Mouse (Mus musculus) CH12.LX (cell line): ENCODE results near the gene Mlxipl. TPM values are rescaled to one million over a fixed set of nuclear protein-coding genes. Genes with fewer than 3 reads are reported as not detected.
A peak's percentile ranks its signal among the peaks of the same experiment; 100 is the strongest.

Source experiments
- DNase-seq: peaks from one replicate; pipeline ENCODE4 v3.0.0-alpha.2; 2013; ENCODE audit errors: extremely low read depth
- H3K27ac ChIP-seq: 2 replicates; pipeline ENCODE4 v1.5.1; 2012; ENCODE audit warnings: low read depth, mild to moderate bottlenecking, control low read depth, moderate library complexity; ENCODE audit not compliant: insufficient read depth
- H3K27me3 ChIP-seq: replicated peaks from 2 replicates; pipeline ENCODE3; 2012; ENCODE audit warnings: inconsistent platforms
- H3K36me3 ChIP-seq, 2 experiments: replicated peaks in 1 of 2; 2 replicates each; pipeline versions ENCODE3 to v1.6.1; 2012; ENCODE audit warnings: inconsistent platforms in 1 of 2, low read length in 1 of 2, mild to moderate bottlenecking in 1 of 2, mixed read lengths in 1 of 2, moderate library complexity in 1 of 2; ENCODE audit not compliant: control insufficient read depth in 1 of 2, insufficient read depth in 1 of 2
- H3K4me1 ChIP-seq, 2 experiments: 2 replicates each; pipeline ENCODE4 v1.6.1; 2012; ENCODE audit warnings: inconsistent platforms in 1 of 2, moderate library complexity in 1 of 2; ENCODE audit not compliant: insufficient read depth in 2 of 2, control insufficient read depth in 1 of 2
- H3K4me2 ChIP-seq: 2 replicates; pipeline ENCODE4 v1.6.1; 2012; ENCODE audit warnings: low read depth, mild to moderate bottlenecking, control low read depth; ENCODE audit not compliant: poor library complexity, insufficient read depth, severe bottlenecking
- H3K4me3 ChIP-seq, 3 experiments: fragments of 150-350 bp in 1 of 3; sonication (generic) in 1 of 3; replicated peaks in 1 of 3; 2 replicates each; pipeline versions ENCODE3 to v1.5.1; 2011 to 2012; ENCODE audit warnings: low read depth in 2 of 3, low read length in 2 of 3, mild to moderate bottlenecking in 2 of 3, moderate library complexity in 2 of 3, control low read depth in 1 of 3, improper control_type of control experiment in 1 of 3, inconsistent platforms in 1 of 3, mixed read lengths in 1 of 3; ENCODE audit not compliant: poor library complexity in 1 of 3
- H3K79me2 ChIP-seq: replicated peaks from 2 replicates; pipeline ENCODE4 v1.6.1; 2012; ENCODE audit warnings: mild to moderate bottlenecking, moderate library complexity; ENCODE audit not compliant: control insufficient read depth, poor library complexity, insufficient read depth, severe bottlenecking; ENCODE audit errors: extremely low read depth
- H3K9ac ChIP-seq: 2 replicates; pipeline ENCODE4 v1.6.1; 2012; ENCODE audit warnings: low read depth, mild to moderate bottlenecking, control low read depth, moderate library complexity; ENCODE audit not compliant: insufficient read depth
- H3K9me3 ChIP-seq: replicated peaks from 2 replicates; pipeline ENCODE3; 2012; ENCODE audit warnings: low read length, inconsistent platforms, mixed read lengths
- BHLHE40 ChIP-seq: IDR thresholded peaks from 2 replicates; pipeline ENCODE4 v1.6.1; 2011; ENCODE audit warnings: mild to moderate bottlenecking, low read depth, low read length, improper control_type of control experiment
- CHD1 ChIP-seq: IDR thresholded peaks from 2 replicates; pipeline ENCODE4 v1.6.1; 2012; ENCODE audit warnings: low read depth, low read length, improper control_type of control experiment, inconsistent platforms
- CHD2 ChIP-seq: IDR thresholded peaks from 2 replicates; pipeline ENCODE4 v1.6.1; 2011; ENCODE audit warnings: low read length, improper control_type of control experiment
- CTCF ChIP-seq, 2 experiments: IDR thresholded peaks in 1 of 2; conservative IDR thresholded peaks in 1 of 2; 2 replicates each; pipeline ENCODE4 v1.5.1; 2011 to 2012; ENCODE audit warnings: low read depth in 2 of 2, low read length in 2 of 2, improper control_type of control experiment in 1 of 2, inconsistent platforms in 1 of 2, mild to moderate bottlenecking in 1 of 2, moderate library complexity in 1 of 2
- E2F4 ChIP-seq: IDR thresholded peaks from 2 replicates; pipeline ENCODE4 v1.6.1; 2011; ENCODE audit warnings: low read depth, low read length, improper control_type of control experiment; ENCODE audit not compliant: insufficient replicate concordance
- EP300 ChIP-seq: IDR thresholded peaks from 2 replicates; pipeline ENCODE4 v1.6.1; 2011; ENCODE audit warnings: low read length, improper control_type of control experiment
- ETS1 ChIP-seq: conservative IDR thresholded peaks from 2 replicates; pipeline ENCODE4 v1.6.1; 2012; ENCODE audit warnings: low read depth, mild to moderate bottlenecking, inconsistent platforms, low read length, improper control_type of control experiment, moderate library complexity
- GABPA ChIP-seq: IDR thresholded peaks from 2 replicates; pipeline ENCODE4 v1.6.1; 2012; ENCODE audit warnings: low read depth, low read length, improper control_type of control experiment, inconsistent platforms; ENCODE audit not compliant: insufficient replicate concordance
- HCFC1 ChIP-seq: IDR thresholded peaks from 2 replicates; pipeline ENCODE4 v1.6.1; 2012; ENCODE audit warnings: low read depth, mild to moderate bottlenecking, inconsistent platforms, low read length, improper control_type of control experiment
- IRF4 ChIP-seq: IDR thresholded peaks from 2 replicates; pipeline ENCODE4 v1.6.1; 2014; ENCODE audit warnings: low read depth, mild to moderate bottlenecking, inconsistent platforms, low read length, improper control_type of control experiment
- MAX ChIP-seq: IDR thresholded peaks from 2 replicates; pipeline ENCODE4 v1.6.1; 2011; ENCODE audit warnings: low read length, improper control_type of control experiment
- MEF2A ChIP-seq: IDR thresholded peaks from 2 replicates; pipeline ENCODE4 v1.6.1; 2014; ENCODE audit warnings: low read depth, mild to moderate bottlenecking, inconsistent platforms, low read length, improper control_type of control experiment, borderline replicate concordance
- MXI1 ChIP-seq: IDR thresholded peaks from 2 replicates; pipeline ENCODE4 v1.6.1; 2011; ENCODE audit warnings: mild to moderate bottlenecking, low read depth, low read length, improper control_type of control experiment
- MYC ChIP-seq: IDR thresholded peaks from 2 replicates; pipeline ENCODE4 v1.6.1; 2011; ENCODE audit warnings: low read depth, mild to moderate bottlenecking, improper control_type of control experiment, low read length
- NELFE ChIP-seq: IDR thresholded peaks from 2 replicates; pipeline ENCODE4 v1.6.1; 2011; ENCODE audit warnings: low read depth, low read length, improper control_type of control experiment
- NRF1 ChIP-seq: IDR thresholded peaks from 2 replicates; pipeline ENCODE4 v1.6.1; 2014; ENCODE audit warnings: low read depth, mild to moderate bottlenecking, inconsistent platforms, low read length, improper control_type of control experiment, moderate library complexity
- PAX5 ChIP-seq: IDR thresholded peaks from 2 replicates; pipeline ENCODE4 v1.6.1; 2012; ENCODE audit warnings: low read length, inconsistent platforms, mixed read lengths
- POLR2A ChIP-seq: IDR thresholded peaks from 2 replicates; pipeline ENCODE4 v1.6.1; 2011; ENCODE audit warnings: low read depth, mild to moderate bottlenecking, improper control_type of control experiment, low read length
- POLR2AphosphoS2 ChIP-seq: IDR thresholded peaks from 2 replicates; pipeline ENCODE4 v1.6.1; 2011; ENCODE audit warnings: low read depth, low read length, improper control_type of control experiment
- RAD21 ChIP-seq: IDR thresholded peaks from 2 replicates; pipeline ENCODE4 v1.6.1; 2011; ENCODE audit warnings: low read depth, mild to moderate bottlenecking, low read length, improper control_type of control experiment, moderate library complexity
- RCOR1 ChIP-seq: conservative IDR thresholded peaks from 2 replicates; pipeline ENCODE4 v1.6.1; 2012; ENCODE audit warnings: low read depth, mild to moderate bottlenecking, inconsistent platforms, low read length, improper control_type of control experiment
- SIN3A ChIP-seq: IDR thresholded peaks from 2 replicates; pipeline ENCODE4 v1.6.1; 2012; ENCODE audit warnings: low read length, improper control_type of control experiment, inconsistent platforms
- SMC3 ChIP-seq: IDR thresholded peaks from 2 replicates; pipeline ENCODE4 v1.6.1; 2011; ENCODE audit warnings: low read depth, low read length, improper control_type of control experiment
- TCF12 ChIP-seq: IDR thresholded peaks from 2 replicates; pipeline ENCODE4 v1.6.1; 2014; ENCODE audit warnings: low read depth, mild to moderate bottlenecking, inconsistent platforms, low read length, improper control_type of control experiment
- UBTF ChIP-seq: IDR thresholded peaks from 2 replicates; pipeline ENCODE4 v1.6.1; 2012; ENCODE audit warnings: low read depth, mild to moderate bottlenecking, inconsistent platforms, low read length, improper control_type of control experiment, moderate library complexity
- USF2 ChIP-seq: conservative IDR thresholded peaks from 2 replicates; pipeline ENCODE4 v1.6.1; 2011; ENCODE audit warnings: low read depth, low read length, improper control_type of control experiment
- ZC3H11A ChIP-seq: IDR thresholded peaks from 2 replicates; pipeline ENCODE4 v1.6.1; 2012; ENCODE audit warnings: low read depth, mild to moderate bottlenecking, inconsistent platforms, low read length, improper control_type of control experiment
- ZMIZ1 ChIP-seq: IDR thresholded peaks from 2 replicates; pipeline ENCODE4 v1.6.1; 2012; ENCODE audit warnings: low read depth, mild to moderate bottlenecking, inconsistent platforms, low read length, improper control_type of control experiment
- ZNF384 ChIP-seq: IDR thresholded peaks from 2 replicates; pipeline ENCODE4 v1.6.1; 2012; ENCODE audit warnings: low read depth, low read length, improper control_type of control experiment, inconsistent platforms
- dilution Hi-C: fragments of 300-500 bp; cut with MboI; formaldehyde crosslinking; loops from 2 replicates; pipeline ENCODE4 v1.14.3; 2020; ENCODE audit warnings: low sequenced_read_pairs; ENCODE audit not compliant: extremely low pct_unique_long_range_greater_than_20kb, extremely low pct_ligation_motif_present
- in situ Hi-C: fragments of 300-500 bp; cut with MboI; formaldehyde crosslinking; loops from 3 replicates; pipeline ENCODE4 v1.14.3; 2019; ENCODE audit warnings: low sequenced_read_pairs, low pct_ligation_motif_present, low pct_unique_long_range_greater_than_20kb, mixed read lengths
- polyA plus RNA-seq: library from polyadenylated mRNA; unstranded; fragments of >175 nt; gene quantifications from 2 replicates; pipeline ENCODE4 v1.2.1, GENCODE M21; 2012; ENCODE audit warnings: low read depth; ENCODE audit not compliant: insufficient read length
- total RNA-seq, 2 experiments: library from RNA; depleted of rRNA; stranded (reverse); fragments of 300-350 nt in 1 of 2; fragments of >200 nt in 1 of 2; gene quantifications; 2 replicates each; pipeline ENCODE4 v1.2.3; 2012 to 2014

The Mlxipl gene
- total and polyA plus RNA-seq, 3 experiments: not detected

DNA sequence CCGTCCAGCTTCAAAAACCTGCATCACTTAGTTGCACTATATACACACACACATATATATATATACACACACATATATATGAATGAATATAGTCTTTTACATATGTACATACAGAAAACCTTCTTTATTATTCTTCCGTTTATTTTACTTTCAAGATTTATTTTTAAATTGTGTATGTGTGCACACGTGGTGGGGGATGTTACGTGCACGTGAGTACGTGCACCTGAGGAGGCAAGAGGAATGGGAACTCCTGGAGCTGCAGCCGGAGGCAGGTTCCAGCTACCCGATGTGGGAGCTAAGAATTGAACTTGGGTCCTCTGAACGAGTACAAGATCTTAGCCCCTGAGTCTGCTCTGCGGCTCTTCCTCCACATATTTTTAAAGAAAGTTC lies 96.5 kb downstream of the Mlxipl start:
- H3K27ac ChIP-seq: peak overlapping the region; percentile 82
- peak overlapping the region; percentile 89 for H3K9ac ChIP-seq
- peaks cover 40% of the 10 kb centered on the region for H3K79me2 ChIP-seq
- no peak for DNase-seq
- dilution Hi-C loops: no loop called here
- peaks cover 10 to 24% of the 10 kb centered on the region in 2 experiments for H3K36me3 ChIP-seq
- H3K9me3 ChIP-seq: peaks cover 6% of the 10 kb centered on the region
- 0 out of 2 replicates have a peak, but pooled peaks have one; percentile 6 for TF ChIP-seq USF2
- no peak for TF ChIP-seq TCF12
- no peak for TF ChIP-seq RCOR1
- no peak for TF ChIP-seq MEF2A
- no peak for TF ChIP-seq MXI1
- no peak; the same call in 1 of the 2 replicates for TF ChIP-seq MYC
- peak; percentile 95 for TF ChIP-seq BHLHE40
- no peak for TF ChIP-seq CHD2
- TF ChIP-seq, all 38 proteins: peak for 2
- H3K4me2 ChIP-seq: peak overlapping the region; percentile 91
- H3K4me3 ChIP-seq: peak overlapping the region; percentile 45 to 97 (median 56)
- peaks cover 0 to 41% of the 10 kb centered on the region in 2 experiments; a peak in 2 of 4 replicates for H3K4me1 ChIP-seq
- no peaks in the 10 kb centered on the region for H3K27me3 ChIP-seq
- in situ Hi-C loops: no loop called here

DNA sequence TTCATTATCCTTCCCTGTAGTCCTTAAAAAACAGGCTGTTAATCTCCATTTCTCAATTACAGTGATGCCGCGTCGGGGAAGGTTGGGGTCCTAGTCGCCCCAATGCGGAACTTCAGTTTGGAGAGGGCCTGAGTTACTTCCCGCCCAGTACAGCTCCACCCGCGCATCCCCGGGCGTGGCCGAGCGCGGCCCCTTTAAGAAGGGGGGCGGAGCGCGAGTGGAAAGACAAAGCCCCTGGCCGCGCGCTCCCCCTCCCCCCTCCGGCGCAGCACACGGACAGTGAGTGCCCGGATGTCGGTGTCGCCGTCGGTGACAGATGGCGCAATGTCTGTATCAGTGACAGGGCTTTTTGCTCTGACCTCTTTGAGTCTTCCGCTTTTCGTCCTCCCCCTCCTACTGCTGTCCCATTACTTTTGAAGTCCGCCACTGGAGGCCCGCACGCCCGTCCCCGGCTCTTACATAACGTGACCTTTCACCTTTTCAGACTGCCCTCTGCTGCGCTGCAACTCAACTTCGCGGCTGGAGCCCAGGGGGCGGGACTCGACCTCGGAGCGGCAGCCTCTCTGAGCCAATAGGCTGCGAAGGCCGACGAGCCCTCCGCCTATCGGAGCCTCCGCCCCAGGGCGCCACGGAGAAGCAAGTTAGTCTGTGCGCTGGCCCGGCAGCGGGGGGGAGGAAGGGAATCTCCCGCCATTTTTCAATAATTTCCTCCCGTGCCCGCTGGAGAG lies 97.1 kb downstream of the Mlxipl start, which contains the start of gene Baz1b:
Baz1b (plus strand) TSS at position 644 of the 728 bp plus-strand sequence.
- Histone ChIP-seq H3K36me3 (peaks cover 7 to 22% of the 10 kb centered on the region in 2 experiments), H3K9ac (peak within 1 kb of the TSS; percentile 89), H3K9me3 (peaks cover 6% of the 10 kb centered on the region), H3K27me3 (no peaks in the 10 kb centered on the region), H3K27ac (peak within 1 kb of the TSS; percentile 82), H3K4me3 (peak within 1 kb of the TSS; percentile 92 to 97 (median 93)), H3K79me2 (peaks cover 46% of the 10 kb centered on the region), H3K4me2 (peak within 1 kb of the TSS; percentile 91), H3K4me1 (peaks cover 0 to 45% of the 10 kb centered on the region in 2 experiments; a peak in 2 of 4 replicates)
- dilution Hi-C loops: no loop called here
- in situ Hi-C loops: no loop called here
- peak; percentile 96 for DNase-seq
- TF ChIP-seq CTCF (conservative IDR thresholded peaks at IDR 0.05 in 1 of 2, IDR thresholded peaks at IDR 0.05 in 1 of 2; ENCODE audit: low read depth in 2 of 2, low read length in 2 of 2) (peak in 1 of 2 experiments; percentile 22; a peak in 1 of 4 replicates), NRF1 (peak; percentile 70; the same call in 1 of the 2 replicates), SIN3A (peak; percentile 93), RAD21 (no peak), PAX5 (no peak), ETS1 (peak; percentile 60), MAX (peak; percentile 47), EP300 (peak; percentile 36; the same call in 1 of the 2 replicates), POLR2A (peak; percentile 70), ZC3H11A (no peak), USF2 (no peak), TCF12 (peak; percentile 72), GABPA (peak; percentile 26), ZNF384 (0 out of 2 replicates have a peak, but pooled peaks have one; percentile 6), NELFE (peak; percentile 85), HCFC1 (peak; percentile 77), BHLHE40 (peak; percentile 79), ZMIZ1 (peak; percentile 86), RCOR1 (peak; percentile 78), MXI1 (peak; percentile 76), MEF2A (0 out of 2 replicates have a peak, but pooled peaks have one; percentile 48), MYC (peak; percentile 72; the same call in 1 of the 2 replicates), CHD2 (peak; percentile 95), IRF4 (peak; percentile 64; the same call in 1 of the 2 replicates), CHD1 (no peak), SMC3 (no peak), POLR2AphosphoS2 (no peak; the same call in 1 of the 2 replicates), E2F4 (peak; percentile 74; the same call in 1 of the 2 replicates), UBTF (no peak)
